Mouse (Mus musculus): ENCODE results near the gene Sufu. TPM values are rescaled to one million over a fixed set of nuclear protein-coding genes. Genes with fewer than 3 reads are reported as not detected.

The Sufu gene
- total and polyA plus RNA-seq, 3 experiments = 11.4 to 42.5 TPM; not detected in 1

GRCm38 (mm10) chr19:46434591-46434990, 37.9 kb downstream of the Sufu start:
- Histone ChIP-seq H3K79me2 (ENCODE audit: control insufficient read depth, insufficient read depth, low read length, poor library complexity) (no peaks in the 10 kb centered on the region), H3K9ac (ENCODE audit: control insufficient read depth, low read depth, low read length, poor library complexity, severe bottlenecking) (no peak overlapping the region), H3K27me3 (ENCODE audit: control insufficient read depth in 1 of 2, insufficient read depth in 2 of 2, low read length in 2 of 2) (no peaks in the 10 kb centered on the region), H3K4me1 (ENCODE audit: control insufficient read depth in 1 of 2, insufficient read depth in 2 of 2, low read length in 2 of 2) (no peaks in the 10 kb centered on the region), H3K36me3 (ENCODE audit: control insufficient read depth in 1 of 2, insufficient read depth in 2 of 2, low read length in 2 of 2) (no peaks in the 10 kb centered on the region; a peak in 1 of 4 replicates), H3K4me3 (ENCODE audit: control insufficient read depth in 1 of 2, insufficient read depth in 1 of 2, low read depth in 2 of 2, low read length in 2 of 2) (no peak overlapping the region), H3K27ac (ENCODE audit: control insufficient read depth, low read depth, low read length) (no peak overlapping the region), H3K9me3 (replicated peaks; ENCODE audit: insufficient read depth, low read length) (no peaks in the 10 kb centered on the region)
- no peak for DNase-seq (ENCODE audit: low read depth, low spot score)
- no peak for TF ChIP-seq CHD2 (IDR thresholded peaks at IDR 0.05; ENCODE audit: low read length)
- TF ChIP-seq POLR2AphosphoS5 (IDR thresholded peaks at IDR 0.05; ENCODE audit: borderline replicate concordance, low read depth, low read length) = no peak
- no peak for TF ChIP-seq NRF1 (IDR thresholded peaks at IDR 0.05; ENCODE audit: insufficient read depth, low read depth, low read length, poor library complexity, severe bottlenecking)
- no peak for TF ChIP-seq SIN3A (IDR thresholded peaks at IDR 0.05; ENCODE audit: low read length)
- TF ChIP-seq MXI1 (IDR thresholded peaks at IDR 0.05; ENCODE audit: low read depth, low read length) = no peak
- TF ChIP-seq SMC3 (IDR thresholded peaks at IDR 0.05; ENCODE audit: low read depth, low read length) = no peak
- TF ChIP-seq USF1 (IDR thresholded peaks at IDR 0.05; ENCODE audit: low read depth, low read length) = no peak
- TF ChIP-seq HCFC1 (IDR thresholded peaks at IDR 0.05; ENCODE audit: low read depth, low read length) = no peak
- TF ChIP-seq TBP (IDR thresholded peaks at IDR 0.05; ENCODE audit: low read depth, low read length) = no peak
- no peak for TF ChIP-seq NELFE (IDR thresholded peaks at IDR 0.05; ENCODE audit: low read depth, low read length)
- TF ChIP-seq CTCF (IDR thresholded peaks at IDR 0.05 in 2 of 3, conservative IDR thresholded peaks at IDR 0.05 in 1 of 3; ENCODE audit: control insufficient read depth in 1 of 3, insufficient read depth in 1 of 3, low read depth in 2 of 3, low read length in 3 of 3, poor library complexity in 1 of 3, severe bottlenecking in 1 of 3) = no peak
- TF ChIP-seq GATA1 (IDR thresholded peaks at IDR 0.05; ENCODE audit: low read depth, low read length) = no peak
- no peak for TF ChIP-seq KAT2A (conservative IDR thresholded peaks at IDR 0.05; ENCODE audit: low read depth, low read length)
- TF ChIP-seq MEF2A (IDR thresholded peaks at IDR 0.05; ENCODE audit: extremely low read depth, insufficient replicate concordance, low read depth, low read length, poor library complexity, severe bottlenecking) = no peak
- TF ChIP-seq MYC (IDR thresholded peaks at IDR 0.05; ENCODE audit: low read depth, low read length) = no peak
- no peak for TF ChIP-seq ELF1 (IDR thresholded peaks at IDR 0.05; ENCODE audit: low read depth, low read length)
- no peak for TF ChIP-seq MAZ (IDR thresholded peaks at IDR 0.05; ENCODE audit: low read depth, low read length)
- no peak for TF ChIP-seq GABPA (IDR thresholded peaks at IDR 0.05; ENCODE audit: low read depth, low read length)

- H3K27me3 ChIP-seq (ENCODE audit: control insufficient read depth in 1 of 2, insufficient read depth in 2 of 2, low read length in 2 of 2) = no peaks in the 10 kb centered on the region
- no peaks in the 10 kb centered on the region for H3K9me3 ChIP-seq (replicated peaks; ENCODE audit: insufficient read depth, low read length)
- TF ChIP-seq ZMIZ1 (IDR thresholded peaks at IDR 0.05; ENCODE audit: low read depth, low read length) (no peak), MYC (IDR thresholded peaks at IDR 0.05; ENCODE audit: low read depth, low read length) (no peak), POLR2AphosphoS5 (IDR thresholded peaks at IDR 0.05; ENCODE audit: borderline replicate concordance, low read depth, low read length) (no peak), POLR2A (IDR thresholded peaks at IDR 0.05; ENCODE audit: control insufficient read depth in 1 of 2, insufficient read depth in 1 of 2, low read depth in 1 of 2, low read length in 2 of 2, poor library complexity in 1 of 2) (no peak), ZC3H11A (IDR thresholded peaks at IDR 0.05; ENCODE audit: low read depth, low read length) (peak; percentile 38; the same call in 1 of the 2 replicates), GABPA (IDR thresholded peaks at IDR 0.05; ENCODE audit: low read depth, low read length) (no peak), NELFE (IDR thresholded peaks at IDR 0.05; ENCODE audit: low read depth, low read length) (no peak), ZKSCAN1 (IDR thresholded peaks at IDR 0.05; ENCODE audit: low read depth, low read length) (no peak), MAFK (IDR thresholded peaks at IDR 0.05; ENCODE audit: borderline replicate concordance, low read depth, low read length) (no peak), SMC3 (IDR thresholded peaks at IDR 0.05; ENCODE audit: low read depth, low read length) (peak; percentile 51), USF1 (IDR thresholded peaks at IDR 0.05; ENCODE audit: low read depth, low read length) (no peak), RAD21 (IDR thresholded peaks at IDR 0.05; ENCODE audit: low read depth, low read length) (peak; percentile 61), CTCF (IDR thresholded peaks at IDR 0.05 in 2 of 3, conservative IDR thresholded peaks at IDR 0.05 in 1 of 3; ENCODE audit: control insufficient read depth in 1 of 3, insufficient read depth in 1 of 3, low read depth in 2 of 3, low read length in 3 of 3, poor library complexity in 1 of 3, severe bottlenecking in 1 of 3) (peak; percentile 82 to 93 (median 91))
- no peaks in the 10 kb centered on the region for H3K4me1 ChIP-seq (ENCODE audit: control insufficient read depth in 1 of 2, insufficient read depth in 2 of 2, low read length in 2 of 2)
- no peaks in the 10 kb centered on the region; a peak in 1 of 4 replicates for H3K36me3 ChIP-seq (ENCODE audit: control insufficient read depth in 1 of 2, insufficient read depth in 2 of 2, low read length in 2 of 2)
- H3K79me2 ChIP-seq (ENCODE audit: control insufficient read depth, insufficient read depth, low read length, poor library complexity) = no peaks in the 10 kb centered on the region
- no peak overlapping the region for H3K27ac ChIP-seq (ENCODE audit: control insufficient read depth, low read depth, low read length)
- H3K4me3 ChIP-seq (ENCODE audit: control insufficient read depth in 1 of 2, insufficient read depth in 1 of 2, low read depth in 2 of 2, low read length in 2 of 2) = no peak overlapping the region
- no peak overlapping the region for H3K9ac ChIP-seq (ENCODE audit: control insufficient read depth, low read depth, low read length, poor library complexity, severe bottlenecking)
- peak; percentile 73 for DNase-seq (ENCODE audit: low read depth, low spot score)
Measured at GRCm38 (mm10) chr19:46435492-46435891, 38.8 kb downstream of the Sufu start.
